Mouse (Mus musculus): ENCODE data around the gene Dnttip2. TPM values are rescaled to one million over a fixed set of nuclear protein-coding genes. Genes with fewer than 3 reads are reported as not detected.

Gene Dnttip2
- polyA plus RNA-seq, 1 experiment from 2014 or later = 65.0 TPM

GRCm38 (mm10) chr3:122334375-122334774 is 60.2 kb downstream of the Dnttip2 start:
- ATAC-seq (ENCODE audit: insufficient number of reproducible peaks, low FRiP score, low TSS enrichment, low read depth) = no peak
- H3K4me2 ChIP-seq (replicated peaks) = no peak overlapping the region
- whole genome bisulfite sequencing = 29% methylated on average over 7 of the region's 7 CpGs
- H3K27me3 ChIP-seq = no peaks in the 10 kb centered on the region
- H3K9ac ChIP-seq = no peak overlapping the region
- no peaks in the 10 kb centered on the region for H3K36me3 ChIP-seq
- no peak overlapping the region for H3K4me3 ChIP-seq (replicated peaks)
- H3K4me1 ChIP-seq = peaks cover 19% of the 10 kb centered on the region
- no peaks in the 10 kb centered on the region for H3K9me3 ChIP-seq (replicated peaks)
- H3K27ac ChIP-seq (replicated peaks) = peak overlapping the region; percentile 55; the same call in 1 of the 2 replicates

MicroRNAs within 50 kb of the gene (microRNA counts, 519-probe panel; counts per million panel counts)
- 1,843 counts per million, percentile 29 among the panel's probes with 10 or more counts for microRNA mmu-miR-760

Small RNA genes lying within 50 kb of the gene (microRNA-seq; reads per million reads assigned to microRNA genes)
- not detected for gene Gm22903 (ENCODE audit: borderline number of aligned reads)
- 44.8 reads per million, percentile 44 among the genes with 10 or more reads in this experiment for gene Mir760 (ENCODE audit: borderline number of aligned reads)

Other genes starting within 250 kb of the Dnttip2 start
- gene Abca4, start 229.9 kb upstream of the Dnttip2 start, polyA plus RNA-seq (2015; fragmentation: Nextera tagmentation; extraction: Ambion mirVana) = 1.3 and 1.6 TPM in 2 replicates
- 68.6 and 74.2 TPM in 2 replicates for gene Gclm, start 28.8 kb upstream of the Dnttip2 start, polyA plus RNA-seq (2015; fragmentation: Nextera tagmentation; extraction: Ambion mirVana)
- gene Bcar3, start 19.7 kb downstream of the Dnttip2 start, polyA plus RNA-seq (2015; fragmentation: Nextera tagmentation; extraction: Ambion mirVana) = 11.3 and 12.6 TPM in 2 replicates

Measured in embryonic facial prominence, embryonic 15.5 days (tissue).